Mouse (Mus musculus) intestine, embryonic 14.5 days (tissue): ENCODE results near the gene Lgals2. TPM values are rescaled to one million over a fixed set of nuclear protein-coding genes. Genes with fewer than 3 reads are reported as not detected.

Source experiments
- ATAC-seq: fragments of 200-750 bp; cut with Nextera tagmentation; replicated peaks from 2 replicates; pipeline ENCODE4 v1.8.0; 2017; ENCODE audit warnings: low read depth, moderate number of reproducible peaks, moderate TSS enrichment, moderate library complexity; ENCODE audit not compliant: low FRiP score, low TSS enrichment
- DNase-seq: peaks from one replicate; pipeline ENCODE4 v3.0.0-alpha.2; 2018; ENCODE audit warnings: low spot score
- H3K27ac ChIP-seq: fragments of 300-500 bp; sonication (generic); 2 replicates; pipeline ENCODE4 v1.5.1; 2014; ENCODE audit warnings: low read depth, mild to moderate bottlenecking, control low read depth
- H3K27me3 ChIP-seq: fragments of 300-500 bp; sonication (generic); replicated peaks from 2 replicates; pipeline ENCODE4 v1.6.1; 2014; ENCODE audit warnings: low read length, control low read depth; ENCODE audit not compliant: control insufficient read depth, insufficient read depth
- H3K36me3 ChIP-seq: fragments of 300-500 bp; sonication (generic); 2 replicates; pipeline ENCODE4 v1.6.1; 2014; ENCODE audit warnings: low read length, control low read depth; ENCODE audit not compliant: control insufficient read depth, insufficient read depth
- H3K4me1 ChIP-seq: fragments of 300-500 bp; sonication (generic); replicated peaks from 2 replicates; pipeline ENCODE4 v1.6.1; 2014; ENCODE audit warnings: low read length, control low read depth, mixed read lengths; ENCODE audit not compliant: control insufficient read depth, insufficient read depth
- H3K4me2 ChIP-seq: fragments of 300-500 bp; sonication (generic); 2 replicates; pipeline ENCODE4 v1.6.1; 2014; ENCODE audit warnings: low read length
- H3K4me3 ChIP-seq: fragments of 300-500 bp; sonication (generic); 2 replicates; pipeline ENCODE4 v1.5.1; 2014; ENCODE audit warnings: low read depth, low read length, control low read depth, mixed read lengths
- H3K9ac ChIP-seq: fragments of 300-500 bp; sonication (generic); 2 replicates; pipeline ENCODE4 v1.6.1; 2014; ENCODE audit warnings: mild to moderate bottlenecking, low read length
- H3K9me3 ChIP-seq: fragments of 300-500 bp; sonication (generic); 2 replicates; pipeline ENCODE4 v1.6.1; 2016; ENCODE audit warnings: low read length, control low read depth; ENCODE audit not compliant: control insufficient read depth
- WGBS: fragments of 180-500 bp; shearing (Covaris S2); extraction: QIAGEN DNeasy Blood & Tissue Kit; methylation state at CpG from one replicate; pipeline ENCODE4 v1.1.7; 2014; 5-methylcytosine and 5-hydroxymethylcytosine counted together
- polyA plus RNA-seq: library from polyadenylated mRNA; unstranded; fragments of >200 nt; fragmentation: Nextera tagmentation; extraction: Ambion mirVana; gene quantifications from 2 replicates; pipeline ENCODE4 v1.2.1, GENCODE M21; 2014

Lgals2 gene
- polyA plus RNA-seq, 1 experiment from 2014 or later, result 848 TPM

DNA sequence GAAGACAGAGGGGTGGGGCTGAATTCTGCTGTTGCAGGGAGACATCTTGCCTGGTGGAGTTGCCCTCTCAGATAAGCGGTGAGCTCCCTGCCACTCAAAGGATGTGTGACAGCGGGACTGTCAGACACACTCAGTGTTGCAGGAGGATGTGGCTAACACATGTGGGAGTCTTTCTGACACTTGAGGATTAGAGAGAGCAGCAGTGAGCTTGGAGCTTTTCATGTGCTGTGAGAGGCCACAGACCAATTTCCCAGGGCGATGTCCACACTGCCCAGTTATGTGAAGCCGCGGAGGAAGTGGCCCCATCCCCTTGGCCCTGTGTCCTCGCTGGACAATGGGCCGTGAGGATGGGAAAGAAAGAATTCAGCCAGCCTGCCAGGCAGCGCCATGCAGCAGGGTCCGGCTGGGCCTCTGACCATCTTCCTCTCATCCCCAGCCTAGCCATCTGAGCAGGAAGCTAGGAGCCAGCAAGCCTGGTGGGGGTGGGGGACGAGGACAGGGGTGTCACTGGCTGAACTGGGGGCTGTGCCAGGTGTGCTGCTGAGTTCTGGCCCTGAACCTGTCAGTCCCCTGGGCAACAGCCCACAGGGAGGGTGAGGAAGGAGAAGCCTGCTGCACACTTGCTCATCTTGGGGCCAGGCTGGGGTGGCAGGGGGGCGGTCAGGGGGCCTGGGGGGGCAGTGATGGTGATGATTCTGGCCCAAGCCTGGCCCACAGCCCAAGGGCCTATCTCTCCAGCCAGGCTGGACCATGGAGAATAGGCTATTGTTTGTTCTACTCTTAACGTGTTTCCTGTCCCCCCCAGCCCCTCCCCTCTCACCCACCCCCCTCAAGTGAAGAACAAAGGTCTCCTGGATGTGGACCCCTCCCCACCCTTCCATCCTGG, 19.9 kb downstream of the Lgals2 start:
- peak overlapping the region; percentile 94 for H3K27ac ChIP-seq
- ATAC-seq, result no peak
- H3K27me3 ChIP-seq, result no peaks in the 10 kb centered on the region
- WGBS, result 30% methylated on average over 12 of the region's 12 CpGs
- no peak for DNase-seq
- H3K4me3 ChIP-seq, result no peak overlapping the region
- peaks cover 69% of the 10 kb centered on the region for H3K4me1 ChIP-seq
- peak overlapping the region; percentile 2; the same call in 1 of the 2 replicates for H3K4me2 ChIP-seq
- peak overlapping the region; percentile 22; the same call in 1 of the 2 replicates for H3K9ac ChIP-seq
- H3K36me3 ChIP-seq, result no peaks in the 10 kb centered on the region
- no peaks in the 10 kb centered on the region for H3K9me3 ChIP-seq

DNA sequence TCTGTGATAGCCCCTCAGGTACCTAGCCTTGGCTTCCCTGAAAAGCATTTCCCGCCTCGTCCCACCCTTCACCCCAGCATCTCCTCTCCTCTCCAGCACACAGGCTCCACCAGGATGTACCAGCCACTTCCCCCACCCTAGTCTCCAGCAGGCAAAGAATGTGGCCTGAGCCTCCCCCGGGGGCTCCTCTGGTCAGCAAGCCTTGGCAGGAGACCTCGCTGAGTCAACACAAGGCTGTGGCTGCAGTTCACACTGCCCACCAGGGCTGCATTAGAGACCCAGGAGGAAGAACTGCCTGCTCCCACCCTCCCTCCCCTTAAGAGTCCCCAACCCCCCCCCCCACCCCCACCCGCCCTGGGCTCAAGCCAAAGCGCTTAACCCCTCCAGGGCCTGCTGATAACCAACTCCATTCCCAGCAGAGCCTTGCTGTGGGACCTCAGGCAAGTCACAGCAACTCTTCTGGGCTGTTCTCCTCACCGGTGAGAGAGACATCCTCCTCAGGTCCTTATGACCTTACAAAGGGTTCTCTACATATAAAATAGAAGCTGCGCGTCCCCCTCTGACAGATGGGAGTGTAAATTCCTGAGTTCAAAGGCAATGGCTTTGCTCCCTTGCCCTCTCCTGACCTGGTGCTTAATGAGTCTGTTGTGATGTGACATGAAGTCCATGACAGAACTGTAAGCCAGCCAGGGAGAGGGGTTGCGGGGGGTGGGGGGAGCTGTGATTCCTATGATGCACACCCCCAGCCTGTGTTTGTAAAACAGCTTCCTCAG, 20.9 kb downstream of the Lgals2 start:
- Histone ChIP-seq H3K9me3 (no peaks in the 10 kb centered on the region), H3K27ac (peak overlapping the region; percentile 94; the same call in 1 of the 2 replicates), H3K27me3 (no peaks in the 10 kb centered on the region), H3K4me1 (peaks cover 59% of the 10 kb centered on the region), H3K4me3 (no peak overlapping the region), H3K36me3 (no peaks in the 10 kb centered on the region), H3K4me2 (no peak overlapping the region), H3K9ac (no peak overlapping the region)
- ATAC-seq (no peak), DNase-seq (peak; percentile 54)
- WGBS, result 31% methylated on average over 10 of the region's 10 CpGs

- peak; percentile 51 for DNase-seq
- Histone ChIP-seq H3K4me1 (peaks cover 54% of the 10 kb centered on the region), H3K4me2 (no peak overlapping the region), H3K36me3 (no peaks in the 10 kb centered on the region), H3K9me3 (no peaks in the 10 kb centered on the region), H3K4me3 (no peak overlapping the region), H3K9ac (no peak overlapping the region), H3K27me3 (no peaks in the 10 kb centered on the region), H3K27ac (peak overlapping the region; percentile 91; the same call in 1 of the 2 replicates)
- WGBS, result 81% methylated on average over 3 of the region's 3 CpGs
- ATAC-seq, result no peak
Measured at GRCm38 (mm10) chr15:78833582-78833981, 21.7 kb downstream of the Lgals2 start.

DNA sequence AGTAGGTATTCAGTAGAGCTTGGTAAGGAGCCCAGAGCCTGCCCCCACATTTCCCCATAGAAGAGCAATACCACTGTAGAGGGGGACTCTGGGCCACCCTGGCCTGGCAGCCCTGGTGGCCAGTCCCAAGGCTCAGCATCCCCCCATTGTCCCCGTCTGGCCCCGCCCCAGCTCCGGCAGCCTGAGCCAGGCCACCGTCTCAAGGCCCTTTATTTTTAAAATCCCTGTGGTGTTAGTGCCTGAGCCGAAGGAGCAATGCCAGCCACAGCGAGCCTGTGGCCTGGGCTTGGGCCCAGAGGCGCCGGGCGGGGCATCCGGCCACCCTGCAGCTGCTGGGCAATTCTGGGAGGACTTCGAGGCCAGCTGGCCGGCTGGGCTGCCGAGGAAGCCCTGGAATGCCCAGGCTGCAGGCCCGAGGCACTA, 22.6 kb downstream of the Lgals2 start:
- ATAC-seq (peak; percentile 32), DNase-seq (peak; percentile 71)
- H3K36me3 ChIP-seq, result no peaks in the 10 kb centered on the region
- peak overlapping the region; percentile 91 for H3K27ac ChIP-seq
- 20% methylated on average over 14 of the region's 14 CpGs for WGBS
- H3K9ac ChIP-seq, result peak overlapping the region; percentile 5; the same call in 1 of the 2 replicates
- H3K4me3 ChIP-seq, result no peak overlapping the region
- peaks cover 54% of the 10 kb centered on the region for H3K4me1 ChIP-seq
- H3K9me3 ChIP-seq, result no peaks in the 10 kb centered on the region
- H3K27me3 ChIP-seq, result no peaks in the 10 kb centered on the region
- H3K4me2 ChIP-seq, result peak overlapping the region; percentile 3

DNA sequence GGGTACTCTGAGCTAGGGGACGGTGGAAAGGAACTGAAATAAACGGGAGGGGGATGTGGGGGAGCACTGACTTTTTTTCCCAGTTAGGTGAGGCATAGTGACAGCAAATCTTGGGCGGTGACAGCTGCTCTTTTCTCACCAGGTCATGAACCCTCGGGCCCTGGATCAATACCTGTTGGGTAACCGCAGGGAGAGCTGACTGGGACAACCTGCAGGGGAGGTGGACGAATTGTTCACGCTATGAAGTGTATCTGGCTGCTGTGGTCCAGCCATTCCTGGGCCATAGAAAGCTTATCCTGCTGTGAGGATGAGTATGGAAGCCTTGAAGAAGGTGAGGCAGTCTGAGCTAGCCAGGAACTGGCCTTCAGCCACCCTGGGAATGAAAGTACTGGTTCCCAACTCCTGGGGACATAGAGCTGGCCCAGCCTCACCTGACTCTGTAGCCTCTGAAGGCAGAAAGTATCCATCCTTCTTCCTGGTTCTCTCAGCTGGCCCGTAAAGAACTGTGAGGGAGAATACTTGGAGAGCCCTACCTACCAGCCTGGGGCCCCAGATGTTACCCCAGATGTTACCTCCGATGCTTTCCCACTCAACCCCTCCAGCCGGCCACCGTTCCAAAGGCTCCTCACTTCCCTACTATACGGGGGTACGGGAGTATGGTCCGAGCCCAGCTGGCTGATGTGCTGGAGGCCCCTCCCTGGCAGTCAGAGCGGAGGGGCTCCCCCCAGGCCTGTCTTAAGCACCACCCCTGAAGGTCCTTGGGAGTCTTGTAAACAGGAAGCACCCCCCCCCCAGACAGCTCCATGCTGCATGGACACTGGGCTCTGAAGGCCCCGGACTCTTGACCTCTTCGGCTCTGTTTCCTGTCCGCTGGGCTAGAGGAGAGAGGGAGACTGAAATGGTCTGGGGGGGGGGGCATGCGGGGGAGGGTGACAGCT, 23.3 kb downstream of the Lgals2 start:
- peak; percentile 54 for ATAC-seq
- 27% methylated on average over 17 of the region's 19 CpGs for WGBS
- H3K27me3 ChIP-seq, result no peaks in the 10 kb centered on the region
- peak overlapping the region; percentile 3 for H3K4me2 ChIP-seq
- H3K27ac ChIP-seq, result peak overlapping the region; percentile 91
- H3K9me3 ChIP-seq, result no peaks in the 10 kb centered on the region
- H3K9ac ChIP-seq, result peak overlapping the region; percentile 5; the same call in 1 of the 2 replicates
- peaks cover 54% of the 10 kb centered on the region for H3K4me1 ChIP-seq
- DNase-seq, result peak; percentile 59
- no peak overlapping the region for H3K4me3 ChIP-seq
- H3K36me3 ChIP-seq, result no peaks in the 10 kb centered on the region

- ATAC-seq (no peak), DNase-seq (peak; percentile 51)
- Histone ChIP-seq H3K27ac (peak overlapping the region; percentile 91), H3K36me3 (no peaks in the 10 kb centered on the region), H3K4me2 (no peak overlapping the region; the same call in 1 of the 2 replicates), H3K9ac (no peak overlapping the region), H3K9me3 (no peaks in the 10 kb centered on the region), H3K4me1 (peaks cover 48% of the 10 kb centered on the region), H3K27me3 (no peaks in the 10 kb centered on the region), H3K4me3 (no peak overlapping the region)
- 55% methylated on average over 10 of the region's 10 CpGs for WGBS
Measured at GRCm38 (mm10) chr15:78830742-78831719, 24.3 kb downstream of the Lgals2 start.

DNA sequence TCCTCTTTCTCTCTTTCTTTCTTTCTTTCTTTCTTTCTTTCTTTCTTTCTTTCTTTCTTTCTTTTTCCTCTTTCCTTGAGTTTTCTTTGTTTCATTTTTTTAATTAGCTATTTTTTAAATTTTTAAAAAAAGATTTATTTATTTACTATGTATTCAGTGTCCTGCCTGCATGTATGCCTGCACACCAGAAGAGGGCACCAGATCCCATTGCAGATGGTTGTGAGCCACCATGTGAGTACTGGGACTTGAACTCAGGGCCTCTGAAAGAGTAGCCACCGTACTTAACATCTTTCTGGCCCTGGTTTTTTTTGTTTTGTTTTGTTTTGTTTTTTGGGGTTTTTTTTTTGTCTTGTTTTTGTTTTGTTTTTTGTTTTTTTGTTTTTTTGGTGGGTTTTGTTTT, 25.7 kb downstream of the Lgals2 start:
- Histone ChIP-seq H3K36me3 (no peaks in the 10 kb centered on the region), H3K4me3 (no peak overlapping the region), H3K9ac (no peak overlapping the region), H3K27ac (no peak overlapping the region), H3K4me2 (no peak overlapping the region), H3K4me1 (peaks cover 34% of the 10 kb centered on the region), H3K27me3 (no peaks in the 10 kb centered on the region), H3K9me3 (no peaks in the 10 kb centered on the region)
- DNase-seq, result no peak
- ATAC-seq, result no peak
- 88% methylated on average over 1 of the region's 1 CpGs for WGBS
